Mouse (Mus musculus) naive thymus-derived CD4-positive, alpha-beta T cell, adult 2 months (primary cell): ENCODE data around the gene Cd33.

Source experiments
- DNase-seq: peaks from one replicate; pipeline ENCODE4 v3.0.0-alpha.2; 2011; ENCODE audit warnings: low read depth

Gene Cd33

GRCm38 (mm10) chr7:43515076-43515475, 29.2 kb downstream of the Cd33 start:
- no peak for DNase-seq

DNA sequence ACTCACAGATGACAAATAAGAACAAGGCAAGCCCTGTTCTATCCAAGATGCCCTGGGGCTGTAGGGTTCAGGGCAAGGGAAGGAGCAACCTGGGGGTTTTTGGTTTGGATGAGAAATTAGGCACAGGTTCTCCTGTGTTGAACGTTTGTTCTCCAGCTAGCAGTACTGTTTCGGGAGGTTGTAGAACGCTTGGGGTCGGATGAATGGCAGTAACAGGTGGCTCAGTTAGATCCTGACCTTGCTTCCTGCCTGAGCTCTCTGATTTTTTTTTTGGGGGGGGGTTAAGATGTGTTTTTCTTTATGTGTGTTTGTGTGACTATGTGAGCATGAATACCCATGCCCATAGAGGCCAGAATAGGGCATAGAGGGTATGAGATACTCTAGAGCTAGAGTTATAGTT, 31.7 kb downstream of the Cd33 start:
- no peak for DNase-seq

GRCm38 (mm10) chr7:43511707-43512478, 32.3 kb downstream of the Cd33 start:
- no peak for DNase-seq

GRCm38 (mm10) chr7:43495343-43496021, 48.7 kb downstream of the Cd33 start:
- no peak for DNase-seq

DNA sequence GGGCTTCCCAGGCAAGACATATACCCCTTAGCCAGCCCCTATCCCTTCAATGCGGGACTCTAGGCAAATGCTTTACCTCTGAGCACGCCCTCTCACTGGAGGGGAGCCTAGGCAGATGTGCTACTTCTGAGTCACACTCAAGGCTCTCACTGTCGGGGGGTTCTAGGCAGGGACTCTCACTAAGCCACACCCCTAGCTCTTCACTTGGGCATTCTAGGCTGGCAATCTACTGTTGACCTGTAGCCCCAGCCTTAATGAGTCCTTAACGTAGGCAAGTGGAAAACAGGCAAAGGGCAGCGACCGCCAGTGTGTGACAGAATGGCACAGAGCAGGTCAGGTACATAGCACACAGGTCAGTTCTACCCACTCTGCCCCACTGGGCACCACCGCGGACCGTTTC, 53.4 kb downstream of the Cd33 start:
- no peak for DNase-seq

GRCm38 (mm10) chr7:43490182-43490584, 54.0 kb downstream of the Cd33 start:
- DNase-seq: no peak

- DNase-seq: no peak
Observed at GRCm38 (mm10) chr7:43489631-43490125, 54.5 kb downstream of the Cd33 start, which contains the start of gene Iglon5. Gene Iglon5, minus strand, starts transcription at chr7:43490075.

GRCm38 (mm10) chr7:43488646-43489045, 55.6 kb downstream of the Cd33 start:
- no peak for DNase-seq

- DNase-seq: no peak
Observed at GRCm38 (mm10) chr7:43483236-43483635, 61.0 kb downstream of the Cd33 start.

- no peak for DNase-seq
Observed at GRCm38 (mm10) chr7:43482090-43482716, 62.0 kb downstream of the Cd33 start.

- no peak for DNase-seq
Observed at GRCm38 (mm10) chr7:43481191-43481590, 63.0 kb downstream of the Cd33 start.

- no peak for DNase-seq
Observed at GRCm38 (mm10) chr7:43476376-43476775, 67.9 kb downstream of the Cd33 start.

- DNase-seq: peak; percentile 37
Observed at GRCm38 (mm10) chr7:43475706-43476105, 68.5 kb downstream of the Cd33 start.
